Mouse (Mus musculus) stomach, embryonic 14.5 days (tissue): Measurements from ENCODE around the gene Erc2. TPM values are rescaled to one million over a fixed set of nuclear protein-coding genes. Genes with fewer than 3 reads are reported as not detected.

ENCODE experiments used
- ATAC-seq: fragments of 200-750 bp; cut with Nextera tagmentation; 2 replicates; pipeline ENCODE4 v1.8.0; 2017; ENCODE audit warnings: low read depth, moderate TSS enrichment; ENCODE audit not compliant: insufficient number of reproducible peaks, insufficient read depth, low FRiP score
- H3K27ac ChIP-seq: fragments of 300-500 bp; sonication (generic); 2 replicates; pipeline ENCODE4 v1.5.1; 2014; ENCODE audit warnings: mild to moderate bottlenecking, low read length, moderate library complexity, mixed read lengths
- H3K27me3 ChIP-seq: fragments of 300-500 bp; sonication (generic); 2 replicates; pipeline ENCODE4 v1.6.1; 2014; ENCODE audit warnings: low read length, control low read depth, mixed read lengths; ENCODE audit not compliant: control insufficient read depth, insufficient read depth
- H3K36me3 ChIP-seq: fragments of 300-500 bp; sonication (generic); 2 replicates; pipeline ENCODE4 v1.6.1; 2014; ENCODE audit warnings: mild to moderate bottlenecking, control low read depth, low read length, moderate library complexity, mixed read lengths; ENCODE audit not compliant: control insufficient read depth, insufficient read depth
- H3K4me1 ChIP-seq: fragments of 300-500 bp; sonication (generic); 2 replicates; pipeline ENCODE4 v1.6.1; 2014; ENCODE audit warnings: low read length, control low read depth, mixed read lengths; ENCODE audit not compliant: control insufficient read depth, insufficient read depth
- H3K4me2 ChIP-seq: fragments of 300-500 bp; sonication (generic); replicated peaks from 2 replicates; pipeline ENCODE4 v1.6.1; 2014; ENCODE audit warnings: low read depth, low read length, control low read depth
- H3K4me3 ChIP-seq: fragments of 300-500 bp; sonication (generic); 2 replicates; pipeline ENCODE4 v1.5.1; 2014; ENCODE audit warnings: low read depth, low read length, control low read depth
- H3K9ac ChIP-seq: fragments of 300-500 bp; sonication (generic); replicated peaks from 2 replicates; pipeline ENCODE4 v1.6.1; 2014; ENCODE audit warnings: low read depth, mild to moderate bottlenecking, control low read depth, low read length, moderate library complexity, mixed read lengths
- H3K9me3 ChIP-seq: fragments of 300-500 bp; sonication (generic); 2 replicates; pipeline ENCODE4 v1.6.1; 2016; ENCODE audit warnings: low read depth, low read length, control low read depth; ENCODE audit not compliant: control insufficient read depth
- WGBS: fragments of 180-500 bp; shearing (Covaris S2); extraction: QIAGEN DNeasy Blood & Tissue Kit; methylation state at CpG from one replicate; pipeline ENCODE4 v1.1.7; 2014; 5-methylcytosine and 5-hydroxymethylcytosine counted together
- polyA plus RNA-seq: library from polyadenylated mRNA; unstranded; fragments of >200 nt; fragmentation: Nextera tagmentation; extraction: Ambion mirVana; gene quantifications from 2 replicates; pipeline ENCODE4 v1.2.1, GENCODE M21; 2014

Erc2 gene
- polyA plus RNA-seq, 1 experiment from 2014 or later = 7.7 TPM

DNA sequence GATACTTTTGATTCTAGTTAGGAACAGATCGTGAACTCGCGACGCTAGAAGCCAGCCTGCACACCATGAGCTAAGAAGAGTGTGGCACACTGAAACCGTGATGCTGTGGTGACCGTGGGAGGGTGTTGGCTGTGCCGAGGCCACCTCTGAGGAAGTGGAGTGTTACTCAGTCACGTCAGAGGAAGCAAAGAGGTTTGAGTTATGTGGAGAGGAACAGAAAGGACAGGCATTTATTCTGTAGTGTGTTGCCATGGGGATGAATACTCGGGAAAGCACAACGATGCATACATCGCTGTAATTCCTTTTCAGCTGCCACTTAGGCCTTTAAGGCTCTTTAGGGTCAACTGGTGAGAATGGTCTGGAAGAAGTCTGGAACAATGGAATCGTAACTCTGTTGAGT lies 445.8 kb downstream of the Erc2 start:
- no peaks in the 10 kb centered on the region for H3K27me3 ChIP-seq
- H3K4me1 ChIP-seq = no peaks in the 10 kb centered on the region
- no peak overlapping the region for H3K4me2 ChIP-seq
- no peak overlapping the region for H3K4me3 ChIP-seq
- WGBS = 71% methylated on average over 12 of the region's 12 CpGs
- H3K27ac ChIP-seq = no peak overlapping the region
- no peaks in the 10 kb centered on the region for H3K36me3 ChIP-seq
- H3K9me3 ChIP-seq = no peaks in the 10 kb centered on the region
- H3K9ac ChIP-seq = no peak overlapping the region
- no peak for ATAC-seq

DNA sequence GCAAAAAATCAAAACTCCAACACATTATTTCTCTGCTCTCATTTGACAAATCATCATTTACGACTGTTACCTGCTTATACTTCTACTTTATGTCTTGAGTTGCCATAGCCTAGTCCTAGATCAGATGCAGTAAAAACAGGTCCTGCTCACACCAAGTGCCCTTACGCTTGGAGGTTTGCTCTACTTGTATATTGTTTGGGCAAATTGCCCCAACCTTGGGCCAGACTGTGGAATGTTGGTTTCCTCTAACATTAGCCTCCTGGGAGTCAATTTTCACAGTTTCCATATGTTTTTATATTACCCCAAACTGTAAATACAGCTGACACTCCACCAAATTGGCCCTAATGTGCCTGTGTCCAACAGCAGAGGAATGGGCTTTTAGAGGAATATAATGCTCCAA lies 447.6 kb downstream of the Erc2 start:
- no peak overlapping the region for H3K27ac ChIP-seq
- no peaks in the 10 kb centered on the region for H3K27me3 ChIP-seq
- no peaks in the 10 kb centered on the region for H3K9me3 ChIP-seq
- H3K4me1 ChIP-seq = no peaks in the 10 kb centered on the region
- no peaks in the 10 kb centered on the region for H3K36me3 ChIP-seq
- no peak overlapping the region for H3K9ac ChIP-seq
- WGBS = 87% methylated on average over 2 of the region's 2 CpGs
- H3K4me3 ChIP-seq = no peak overlapping the region
- H3K4me2 ChIP-seq = no peak overlapping the region
- ATAC-seq = no peak

DNA sequence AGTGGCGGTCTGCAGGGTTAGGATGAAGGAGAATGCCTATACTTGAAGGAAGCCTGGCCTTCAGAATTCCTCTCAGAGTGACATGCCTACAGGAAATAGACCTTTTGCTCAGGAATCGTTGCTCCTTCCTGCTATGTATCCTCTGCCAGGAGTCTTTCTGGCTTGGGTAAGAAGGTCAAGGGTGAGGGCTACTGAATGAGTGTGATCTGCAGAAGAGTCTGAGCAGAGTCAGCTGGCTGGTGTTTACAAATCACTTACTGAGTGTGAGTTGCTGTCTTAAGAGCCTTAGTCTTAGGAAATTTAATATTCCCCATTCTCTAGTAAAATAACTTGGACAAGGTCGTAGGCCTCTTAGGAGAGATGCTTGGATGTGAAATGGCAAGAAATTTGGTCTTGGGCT lies 450.3 kb downstream of the Erc2 start:
- Histone ChIP-seq H3K4me3 (no peak overlapping the region), H3K36me3 (no peaks in the 10 kb centered on the region), H3K27ac (no peak overlapping the region), H3K27me3 (no peaks in the 10 kb centered on the region), H3K9ac (no peak overlapping the region), H3K4me2 (no peak overlapping the region), H3K9me3 (no peaks in the 10 kb centered on the region), H3K4me1 (no peaks in the 10 kb centered on the region)
- ATAC-seq = no peak
- 70% methylated on average over 3 of the region's 3 CpGs for WGBS

DNA sequence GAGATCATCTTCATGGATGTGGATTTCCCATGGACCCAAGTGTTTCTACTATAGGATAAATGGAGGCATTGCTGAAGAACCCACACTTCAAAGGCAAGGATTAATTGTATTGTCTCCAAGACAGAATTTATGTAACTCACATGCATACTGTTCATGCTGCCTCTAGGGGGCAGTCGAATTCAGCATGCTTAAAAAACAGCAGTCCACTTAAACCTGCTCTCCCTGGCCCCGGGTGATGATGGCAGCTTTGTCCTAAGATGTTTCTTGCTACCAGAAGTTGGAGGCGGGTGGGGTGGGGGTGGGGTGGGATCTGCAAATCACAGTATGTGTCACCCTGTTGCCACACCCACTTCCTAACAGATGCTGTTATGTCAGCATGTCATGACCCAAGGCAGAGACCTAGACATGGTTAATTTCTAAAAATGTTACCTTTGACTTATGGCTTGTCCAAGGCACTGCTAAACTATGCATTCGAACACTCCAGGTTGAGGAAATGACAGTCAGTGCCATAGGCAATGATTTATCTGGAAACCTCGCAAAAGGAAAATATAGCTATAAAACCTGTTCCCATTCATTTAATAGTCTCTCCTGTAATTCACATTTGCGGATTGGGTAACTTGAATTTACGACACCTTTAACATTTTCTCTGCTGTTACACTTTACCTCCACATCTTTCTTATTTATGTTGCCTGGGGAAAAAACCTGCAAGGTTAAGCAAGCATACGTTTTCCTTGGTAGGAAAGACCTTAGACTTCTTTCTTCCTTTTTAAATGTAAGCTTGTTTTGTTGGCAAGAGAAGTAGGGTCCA lies 467.6 kb downstream of the Erc2 start:
- no peaks in the 10 kb centered on the region for H3K9me3 ChIP-seq
- H3K4me3 ChIP-seq = no peak overlapping the region
- ATAC-seq = no peak
- no peak overlapping the region for H3K4me2 ChIP-seq
- no peaks in the 10 kb centered on the region for H3K36me3 ChIP-seq
- no peaks in the 10 kb centered on the region for H3K4me1 ChIP-seq
- no peak overlapping the region for H3K9ac ChIP-seq
- 58% methylated on average over 8 of the region's 8 CpGs for WGBS
- no peak overlapping the region for H3K27ac ChIP-seq
- no peaks in the 10 kb centered on the region for H3K27me3 ChIP-seq

DNA sequence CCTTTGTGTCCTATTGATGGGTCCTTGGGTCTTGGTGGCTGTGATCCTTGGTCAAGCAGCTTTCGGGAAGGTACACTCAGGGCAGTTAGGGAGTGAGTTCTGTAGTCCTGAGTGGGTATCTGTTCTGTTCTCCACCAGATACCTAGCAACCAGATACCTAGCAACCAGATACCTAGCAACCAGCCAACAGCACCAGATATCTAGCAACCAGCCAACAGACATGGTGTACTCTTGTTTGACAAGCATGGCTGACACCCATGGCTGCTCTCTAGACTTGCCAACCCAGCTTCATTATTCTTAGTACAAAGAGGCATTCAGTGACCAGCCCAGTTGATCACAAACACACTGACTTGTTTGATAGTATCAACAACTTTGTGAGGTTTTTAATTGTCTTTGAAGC lies 469.1 kb downstream of the Erc2 start:
- Histone ChIP-seq H3K36me3 (no peaks in the 10 kb centered on the region), H3K9me3 (no peaks in the 10 kb centered on the region), H3K4me1 (no peaks in the 10 kb centered on the region), H3K27ac (no peak overlapping the region), H3K9ac (no peak overlapping the region), H3K27me3 (no peaks in the 10 kb centered on the region), H3K4me3 (no peak overlapping the region), H3K4me2 (no peak overlapping the region)
- 95% methylated on average over 1 of the region's 1 CpGs for WGBS
- ATAC-seq = no peak

DNA sequence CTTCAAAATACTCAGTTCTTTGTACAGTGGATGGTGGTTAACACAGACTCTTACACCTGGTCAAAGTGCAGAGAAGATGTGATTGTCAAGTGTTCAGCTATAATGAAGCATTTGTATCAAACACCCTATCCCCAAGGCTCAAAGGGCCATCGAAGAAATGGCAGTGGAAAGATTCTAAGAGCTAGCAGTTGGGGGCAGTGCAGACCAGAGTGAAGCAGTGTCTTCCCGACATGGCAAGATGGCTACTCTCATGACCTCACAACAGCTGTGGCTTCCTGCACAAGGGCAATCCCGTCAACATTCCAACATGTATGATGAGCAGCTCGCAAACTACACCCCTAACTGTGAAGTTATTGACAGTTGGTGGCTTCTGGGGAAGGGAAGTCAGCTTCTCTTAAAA lies 471.0 kb downstream of the Erc2 start:
- ATAC-seq = no peak
- WGBS = 64% methylated on average over 4 of the region's 4 CpGs
- no peaks in the 10 kb centered on the region for H3K27me3 ChIP-seq
- no peak overlapping the region for H3K4me2 ChIP-seq
- H3K36me3 ChIP-seq = no peaks in the 10 kb centered on the region
- H3K9me3 ChIP-seq = no peaks in the 10 kb centered on the region
- H3K9ac ChIP-seq = no peak overlapping the region
- H3K4me1 ChIP-seq = no peaks in the 10 kb centered on the region
- no peak overlapping the region for H3K27ac ChIP-seq
- H3K4me3 ChIP-seq = no peak overlapping the region

DNA sequence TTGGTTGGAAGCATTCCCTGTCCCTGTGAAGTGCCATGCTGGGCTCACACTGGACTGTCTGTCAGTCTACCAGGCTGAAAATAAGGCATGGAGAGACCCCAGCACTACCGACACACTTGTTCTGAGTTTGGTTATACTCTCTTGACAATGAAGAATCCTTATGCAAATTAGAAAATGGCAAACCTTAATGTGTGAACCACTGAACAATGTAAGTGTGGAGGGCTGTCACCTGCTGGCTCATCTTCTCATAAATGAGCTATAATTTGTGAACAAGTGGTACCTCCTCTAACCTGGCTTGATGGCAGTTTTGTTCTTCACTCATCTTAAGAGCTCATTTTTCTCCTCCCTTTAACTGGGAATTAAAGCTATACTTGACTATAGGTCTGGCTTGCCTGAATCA lies 471.7 kb downstream of the Erc2 start:
- Histone ChIP-seq H3K4me1 (no peaks in the 10 kb centered on the region), H3K4me3 (no peak overlapping the region), H3K9ac (no peak overlapping the region), H3K4me2 (no peak overlapping the region), H3K27me3 (no peaks in the 10 kb centered on the region), H3K9me3 (no peaks in the 10 kb centered on the region), H3K36me3 (no peaks in the 10 kb centered on the region), H3K27ac (no peak overlapping the region)
- ATAC-seq = no peak
- 97% methylated on average over 1 of the region's 1 CpGs for WGBS

DNA sequence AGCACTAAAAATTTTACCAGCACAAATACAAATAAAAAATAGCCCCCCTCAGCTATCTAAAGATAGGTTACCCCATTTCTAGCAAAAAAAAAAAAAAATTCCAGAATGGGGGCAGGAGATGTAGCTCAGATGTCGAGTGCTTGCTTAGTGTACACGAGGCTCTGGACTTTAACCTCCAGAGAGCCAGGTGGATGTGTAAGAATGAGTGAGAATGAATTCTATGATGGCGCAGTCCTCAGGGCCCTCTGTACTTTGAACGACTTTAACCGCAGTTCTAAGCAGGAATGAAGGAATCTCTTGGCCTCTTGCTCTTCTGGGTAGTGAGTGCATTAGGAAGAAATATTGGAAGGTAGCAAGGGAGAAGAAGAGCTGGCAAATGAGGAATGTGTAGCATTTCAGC lies 476.9 kb downstream of the Erc2 start:
- Histone ChIP-seq H3K36me3 (no peaks in the 10 kb centered on the region), H3K9ac (no peak overlapping the region), H3K4me1 (no peaks in the 10 kb centered on the region), H3K4me3 (no peak overlapping the region), H3K27ac (no peak overlapping the region), H3K4me2 (no peak overlapping the region), H3K27me3 (no peaks in the 10 kb centered on the region), H3K9me3 (no peaks in the 10 kb centered on the region)
- no peak for ATAC-seq
- 82% methylated on average over 5 of the region's 5 CpGs for WGBS

DNA sequence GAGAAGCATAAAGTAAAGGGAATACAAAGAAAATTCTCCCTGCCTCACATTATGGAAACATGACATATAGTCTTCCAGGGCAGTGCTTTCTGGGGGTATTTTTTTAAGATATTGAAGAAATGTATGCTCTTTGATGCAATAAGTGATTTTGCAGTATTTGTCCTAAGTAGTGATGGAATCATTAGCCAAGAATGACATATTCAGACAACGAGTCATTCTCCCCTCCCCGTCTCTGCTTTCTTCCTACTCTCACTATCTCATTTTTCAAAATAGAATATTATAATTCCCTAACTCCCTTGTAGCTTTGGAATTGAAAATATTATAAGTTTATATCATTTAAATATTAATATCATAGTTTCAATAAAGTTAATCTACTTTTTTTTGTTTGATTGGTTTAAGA lies 490.9 kb downstream of the Erc2 start:
- WGBS = 81% methylated on average over 2 of the region's 2 CpGs
- Histone ChIP-seq H3K4me1 (no peaks in the 10 kb centered on the region), H3K27me3 (no peaks in the 10 kb centered on the region), H3K4me2 (no peak overlapping the region), H3K36me3 (no peaks in the 10 kb centered on the region), H3K9ac (no peak overlapping the region), H3K9me3 (no peaks in the 10 kb centered on the region), H3K4me3 (no peak overlapping the region), H3K27ac (no peak overlapping the region)
- no peak for ATAC-seq
